Mouse (Mus musculus) left cerebral cortex, postnatal 25 days (tissue): ENCODE data around the gene Ttyh1. TPM values are rescaled to one million over a fixed set of nuclear protein-coding genes. Genes with fewer than 3 reads are reported as not detected.

Source experiments
- DNase-seq, 2 experiments: peaks; one replicate each; pipeline ENCODE4 v3.0.0; 2022; ENCODE audit warnings: low spot score in 2 of 2, mixed read lengths in 1 of 2
- intact Hi-C: fragments of 180-260 bp; cut with DNase I; formaldehyde crosslinking; loops from one replicate; pipeline ENCODE4 v1.15.1; 2025
- total RNA-seq, 2 experiments: library from RNA; stranded (reverse); gene quantifications; 2 replicates each; pipeline ENCODE4 v1.2.3; 2021

Gene Ttyh1
- total RNA-seq, 2 experiments from 2014 or later = 743 to 807 TPM

GRCm38 (mm10) chr7:4119976-4120921 is 1.0 kb downstream of the Ttyh1 start:
- DNase-seq = peak; percentile 57 to 85
- intact Hi-C loops = loop anchor here (1.0 kb wide), 2 partner anchors 29 to 33 kb away; no protein-coding TSS in a partner anchor

GRCm38 (mm10) chr7:4122076-4122768 is 3.0 kb downstream of the Ttyh1 start:
- no peak for DNase-seq
- intact Hi-C loops = no loop called here

- peak in 1 of 2 experiments; percentile 63 for DNase-seq
- intact Hi-C loops = no loop called here
These were observed 3.6 kb downstream of the Ttyh1 start for GRCm38 (mm10) chr7:4122783-4123182.

GRCm38 (mm10) chr7:4123732-4124131 is 4.5 kb downstream of the Ttyh1 start:
- peak in 1 of 2 experiments; percentile 88 for DNase-seq
- intact Hi-C loops = no loop called here

GRCm38 (mm10) chr7:4124315-4124759 is 5.1 kb downstream of the Ttyh1 start:
- DNase-seq = peak; percentile 87 to 96
- intact Hi-C loops = no loop called here

GRCm38 (mm10) chr7:4124856-4125255 is 5.6 kb downstream of the Ttyh1 start:
- DNase-seq = no peak
- intact Hi-C loops = no loop called here

- intact Hi-C loops = no loop called here
- no peak for DNase-seq
These were observed 6.1 kb downstream of the Ttyh1 start for GRCm38 (mm10) chr7:4125306-4125705.

GRCm38 (mm10) chr7:4126992-4127785 is 8.0 kb downstream of the Ttyh1 start:
- intact Hi-C loops = no loop called here
- DNase-seq = no peak

GRCm38 (mm10) chr7:4127894-4128293 is 8.7 kb downstream of the Ttyh1 start:
- no peak for DNase-seq
- intact Hi-C loops = no loop called here

- intact Hi-C loops = no loop called here
- no peak for DNase-seq
These were observed 9.7 kb downstream of the Ttyh1 start for GRCm38 (mm10) chr7:4128860-4129259.

GRCm38 (mm10) chr7:4130686-4131452 is 11.7 kb downstream of the Ttyh1 start:
- intact Hi-C loops = loop anchor here (5.0 to 10.0 kb wide), 2 partner anchors 104 to 934 kb away; partner anchors contain the start of gene U2af2
- DNase-seq = peak; percentile 86 to 88

GRCm38 (mm10) chr7:4131964-4132363 is 12.8 kb downstream of the Ttyh1 start:
- intact Hi-C loops = loop anchor here (5.0 to 10.0 kb wide), 2 partner anchors 105 to 933 kb away; partner anchors contain the start of gene U2af2
- no peak for DNase-seq

GRCm38 (mm10) chr7:4132581-4132980 is 13.4 kb downstream of the Ttyh1 start:
- peak in 1 of 2 experiments; percentile 89 for DNase-seq
- intact Hi-C loops = loop anchor here (5.0 to 10.0 kb wide), 2 partner anchors 105 to 932 kb away; partner anchors contain the start of gene U2af2

- intact Hi-C loops = loop anchor here (5.0 to 10.0 kb wide), 2 partner anchors 106 to 932 kb away; partner anchors contain the start of gene U2af2
- no peak for DNase-seq
These were observed 13.8 kb downstream of the Ttyh1 start for GRCm38 (mm10) chr7:4132998-4133397.

GRCm38 (mm10) chr7:4134911-4135310 is 15.7 kb downstream of the Ttyh1 start:
- DNase-seq = peak in 1 of 2 experiments; percentile 2
- intact Hi-C loops = loop anchor here (5.0 to 10.0 kb wide), 2 partner anchors 108 to 930 kb away; partner anchors contain the start of gene U2af2

GRCm38 (mm10) chr7:4136404-4136770 is 17.2 kb downstream of the Ttyh1 start:
- no peak for DNase-seq
- intact Hi-C loops = loop anchor here (10.0 kb wide), 1 partner anchor 928 kb away; the partner anchor contains the start of gene U2af2

- intact Hi-C loops = loop anchor here (10.0 kb wide), 1 partner anchor 928 kb away; the partner anchor contains the start of gene U2af2
- DNase-seq = peak; percentile 100
These were observed 17.7 kb downstream of the Ttyh1 start, which contains the start of gene Leng8 for GRCm38 (mm10) chr7:4136771-4137531. TSS of gene Leng8 (plus strand) at chr7:4137039.
